Mouse (Mus musculus): ENCODE data around the gene Hmgb1.

DNA sequence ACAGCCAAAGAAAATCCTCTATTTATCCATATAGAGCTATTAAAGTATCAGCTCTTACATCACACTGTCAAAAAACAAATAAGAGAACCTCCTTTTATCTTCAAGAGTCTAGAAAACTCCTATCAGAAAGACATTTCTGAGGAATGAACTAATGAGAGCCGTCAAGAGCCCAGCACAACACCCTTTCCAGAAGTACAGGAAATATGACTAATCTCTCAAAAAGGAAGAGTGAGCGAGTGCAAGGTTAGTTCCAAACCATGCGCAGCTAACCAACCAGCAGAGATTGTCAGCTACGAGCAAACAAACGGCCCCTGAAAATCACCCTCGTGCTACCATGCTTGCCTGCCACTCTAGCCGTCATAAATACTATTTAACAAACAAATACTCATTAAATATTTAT lies 21.4 kb downstream of the Hmgb1 start:
- TF ChIP-seq CTCF (IDR thresholded peaks at IDR 0.05; ENCODE audit: control insufficient read depth, insufficient read depth, insufficient replicate concordance, low read depth, low read length) (no peak), POLR2A (IDR thresholded peaks at IDR 0.05; ENCODE audit: control insufficient read depth, low read depth, low read length) (no peak)
